In the genomic region with DNA sequence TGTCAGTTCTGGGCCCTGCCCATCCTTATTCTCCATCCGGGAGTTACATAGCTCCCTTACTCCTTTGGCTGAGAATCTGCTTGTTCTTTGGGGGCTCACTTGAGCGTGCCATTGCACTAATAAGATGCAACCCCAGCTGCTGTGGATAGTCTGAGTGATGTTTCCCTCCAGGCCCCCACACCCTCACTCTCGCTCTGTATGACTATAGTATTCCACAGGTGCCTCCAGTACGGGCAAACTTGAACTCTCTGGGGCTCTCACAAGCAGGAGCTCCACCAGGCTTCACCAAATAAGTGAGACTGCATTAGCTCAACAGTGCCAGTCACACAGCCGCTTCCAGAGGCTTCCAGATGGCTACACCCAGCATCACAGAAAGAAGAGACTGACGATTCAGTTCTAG, we compare ENCODE assay signal across 32 mouse cellular contexts.
"Had no signal": no experiment of that assay in that cellular context is flagged by ENCODE, and none has a peak within 500 bp of the region (broad histone marks: within the 10 kb centered on the region; RNA-seq: fewer than 3 reads in every experiment).

No protein-coding gene starts in this region.

- H3K4me3 ChIP-seq: heart, embryonic 13.5 days; heart, embryonic 15.5 days; hindbrain, embryonic 10.5 days; hindbrain, embryonic 12.5 days; hindbrain, embryonic 13.5 days; hindbrain, embryonic 15.5 days; intestine, embryonic 15.5 days; kidney, embryonic 15.5 days; layer of hippocampus, adult 2 months; left cerebral cortex, adult 2 months had no signal

- H3K36me3 ChIP-seq: heart, embryonic 13.5 days; heart, embryonic 15.5 days; hindbrain, embryonic 10.5 days; hindbrain, embryonic 12.5 days; hindbrain, embryonic 13.5 days; hindbrain, embryonic 15.5 days; intestine, embryonic 15.5 days; kidney, embryonic 15.5 days had no signal

- H3K27ac ChIP-seq: heart, embryonic 13.5 days; heart, embryonic 15.5 days; hindbrain, embryonic 10.5 days; hindbrain, embryonic 12.5 days; hindbrain, embryonic 13.5 days; hindbrain, embryonic 14.5 days; hindbrain, embryonic 15.5 days; hindbrain, postnatal 0 days; intestine, embryonic 15.5 days; kidney, embryonic 15.5 days; kidney, postnatal 0 days; layer of hippocampus, adult 2 months; left cerebral cortex, adult 2 months had no signal

- H3K4me1 ChIP-seq: heart, embryonic 13.5 days; heart, embryonic 15.5 days; hindbrain, embryonic 10.5 days; hindbrain, embryonic 12.5 days; hindbrain, embryonic 13.5 days; hindbrain, embryonic 15.5 days; intestine, embryonic 15.5 days; kidney, embryonic 15.5 days had no signal

- H3K9me3 ChIP-seq: heart, embryonic 13.5 days; heart, embryonic 15.5 days; hindbrain, embryonic 10.5 days; hindbrain, embryonic 12.5 days; hindbrain, embryonic 13.5 days; hindbrain, embryonic 15.5 days; intestine, embryonic 15.5 days; kidney, embryonic 15.5 days had no signal

- H3K9ac ChIP-seq: heart, embryonic 13.5 days; heart, embryonic 15.5 days; hindbrain, embryonic 12.5 days; hindbrain, embryonic 13.5 days; hindbrain, embryonic 14.5 days; hindbrain, embryonic 15.5 days; intestine, embryonic 15.5 days; kidney, embryonic 15.5 days had no signal

- H3K4me2 ChIP-seq: heart, embryonic 11.5 days; heart, embryonic 13.5 days; heart, embryonic 15.5 days; hindbrain, embryonic 12.5 days; hindbrain, embryonic 13.5 days; hindbrain, embryonic 14.5 days; hindbrain, embryonic 15.5 days; intestine, embryonic 15.5 days; kidney, embryonic 15.5 days had no signal

- ATAC-seq: hindbrain, embryonic 16.5 days; hindbrain, postnatal 0 days; intestine, embryonic 15.5 days; intestine, embryonic 16.5 days; intestine, postnatal 0 days had no signal

- DNase-seq: heart, postnatal 10 days; heart, postnatal 14 days; heart, postnatal 36 days; heart, postnatal 4 days; kidney, adult 11 months; kidney, adult 18-20 months; kidney, adult 2 months; kidney, adult 8-10 months; kidney, adult 9 months; kidney, postnatal 14 days; kidney, postnatal 25 days; kidney, postnatal 36 days; kidney, postnatal 4 days; layer of hippocampus, adult 9-11 months; layer of hippocampus, postnatal 36 days had no signal

- H3K27me3 ChIP-seq: heart, embryonic 13.5 days; heart, embryonic 15.5 days; hindbrain, embryonic 12.5 days; hindbrain, embryonic 13.5 days; hindbrain, embryonic 15.5 days; intestine, embryonic 15.5 days; kidney, embryonic 15.5 days had no signal
